Mouse (Mus musculus) left cerebral cortex, adult 2 months (tissue): ENCODE measurements around the gene Ccdc85b. TPM values are rescaled to one million over a fixed set of nuclear protein-coding genes. Genes with fewer than 3 reads are reported as not detected.

Experiments
- DNase-seq, 2 experiments: peaks; one replicate each; pipeline ENCODE4 v3.0.0; 2021 to 2022; ENCODE audit warnings: low spot score in 2 of 2, mixed read lengths in 1 of 2; ENCODE audit errors: extremely low spot score in 1 of 2
- H3K27ac ChIP-seq: fragments of 200-600 bp; 2 replicates; pipeline ENCODE4 v1.8.1; 2022
- H3K4me3 ChIP-seq: fragments of 200-600 bp; 2 replicates; pipeline ENCODE4 v1.8.1; 2022
- CTCF ChIP-seq: fragments of 200-600 bp; IDR thresholded peaks from 2 replicates; pipeline ENCODE4 v1.8.1; 2022; ENCODE audit warnings: antibody characterized with exemption, mild to moderate bottlenecking, moderate library complexity
- intact Hi-C: fragments of 180-260 bp; cut with DNase I; formaldehyde crosslinking; loops from one replicate; pipeline ENCODE4 v1.15.1; 2025
- total RNA-seq, 2 experiments: library from RNA; stranded (reverse); gene quantifications; 2 replicates each; pipeline ENCODE4 v1.2.3; 2021

The Ccdc85b gene
- total RNA-seq, 2 experiments from 2014 or later: 29.5 to 30.6 TPM

DNA sequence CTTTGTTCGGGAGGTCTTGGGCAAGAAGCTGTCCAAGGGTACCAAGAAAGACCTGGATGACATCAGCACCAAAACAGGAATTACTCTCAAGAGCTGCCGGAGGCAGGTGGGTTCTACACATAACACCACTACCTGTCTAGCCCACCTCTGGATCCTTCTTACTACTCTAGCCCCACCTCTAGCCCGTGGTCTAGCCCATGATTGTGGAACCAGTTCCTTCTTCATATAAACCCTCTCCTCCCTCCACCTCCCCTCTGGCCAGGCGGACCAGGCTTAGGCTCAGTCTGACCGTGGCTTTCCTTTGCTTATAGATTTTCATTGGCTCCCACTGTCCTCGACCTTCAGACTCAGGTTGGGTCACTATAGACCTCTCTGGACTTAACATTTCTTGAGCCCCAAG, 3.7 kb upstream of the Ccdc85b start:
- intact Hi-C loops: loop anchor here (5.0 kb wide), 1 partner anchor 106 kb away; the partner anchor contains the start of gene Ap5b1
- DNase-seq: no peak
- Histone ChIP-seq H3K4me3 (peak overlapping the region; percentile 84; the same call in 1 of the 2 replicates), H3K27ac (no peak overlapping the region)
- no peak for TF ChIP-seq CTCF

DNA sequence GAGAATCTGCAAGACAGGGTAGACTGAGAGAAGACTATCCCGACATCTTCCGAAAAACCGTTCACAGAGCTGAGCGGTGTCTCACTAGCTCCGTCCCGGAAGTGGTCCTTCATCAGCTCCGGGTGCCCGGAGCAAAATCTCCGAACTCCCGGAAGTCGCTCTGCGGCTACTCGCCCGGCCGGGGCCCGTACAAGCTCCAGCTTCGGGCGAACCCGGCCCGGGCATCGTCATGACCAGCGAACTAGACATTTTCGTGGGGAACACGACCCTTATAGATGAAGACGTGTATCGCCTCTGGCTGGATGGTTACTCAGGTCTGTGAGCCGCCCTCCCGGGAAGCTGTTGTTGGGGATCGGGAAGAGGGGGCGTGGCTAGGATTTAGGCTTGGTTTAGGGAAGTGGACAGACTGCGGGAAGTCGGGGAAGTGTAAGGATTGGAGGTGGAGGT, 2.8 kb upstream of the Ccdc85b start, which contains the start of gene Fibp:
Gene Fibp (plus strand): TSS at position 151 of the 447 bp plus-strand sequence.
- intact Hi-C loops: loop anchor here (5.0 kb wide), 1 partner anchor 107 kb away; the partner anchor contains the start of gene Ap5b1
- DNase-seq: peak; percentile 86 to 88
- no peak for TF ChIP-seq CTCF
- peak within 1 kb of the TSS; percentile 84 for H3K4me3 ChIP-seq
- H3K27ac ChIP-seq: peak within 1 kb of the TSS; percentile 90

DNA sequence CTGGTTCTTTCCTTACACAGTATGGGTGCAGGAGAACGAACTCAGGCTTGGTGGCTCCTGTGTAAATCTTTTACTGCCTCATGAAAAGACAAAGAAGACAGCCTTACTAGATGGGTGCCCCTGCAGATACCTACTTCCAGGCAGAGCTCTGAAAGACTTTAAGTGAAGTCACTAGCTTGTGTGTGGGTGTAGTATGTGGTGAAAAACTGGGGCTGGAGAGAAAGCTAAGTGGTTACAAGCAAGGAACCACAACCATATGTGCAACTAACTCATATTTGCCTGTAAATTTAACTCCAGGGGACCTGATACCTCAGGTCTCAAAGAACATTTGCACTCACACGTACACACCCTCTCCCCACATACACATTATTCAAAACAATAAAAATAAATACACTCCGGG, 2.2 kb upstream of the Ccdc85b start:
- DNase-seq: no peak
- H3K4me3 ChIP-seq: peak overlapping the region; percentile 84
- intact Hi-C loops: loop anchor here (5.0 kb wide), 1 partner anchor 107 kb away; the partner anchor contains the start of gene Ap5b1
- TF ChIP-seq CTCF: no peak
- peak overlapping the region; percentile 90 for H3K27ac ChIP-seq

DNA sequence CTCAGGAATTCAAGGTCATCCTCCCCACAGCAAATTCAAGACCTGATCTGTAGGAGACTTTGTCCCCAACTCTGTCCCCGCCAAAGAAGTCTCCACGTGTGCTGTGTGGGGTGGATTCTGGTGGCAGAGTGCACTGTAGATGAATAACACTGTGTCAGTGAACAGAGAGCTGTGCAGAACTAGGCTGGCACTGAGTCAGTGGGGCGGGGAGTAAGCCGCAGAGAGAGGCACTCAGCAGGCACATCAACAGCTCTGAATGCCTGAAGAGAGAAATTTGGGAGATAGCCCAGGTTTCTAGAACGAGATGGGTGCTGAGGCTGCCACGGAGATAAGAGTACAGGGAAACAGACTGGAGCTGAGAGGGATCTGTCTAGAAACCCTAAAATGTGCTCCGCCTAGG, 1.3 kb upstream of the Ccdc85b start:
- Histone ChIP-seq H3K27ac (peak overlapping the region; percentile 99), H3K4me3 (no peak overlapping the region)
- intact Hi-C loops: no loop called here
- no peak for DNase-seq
- TF ChIP-seq CTCF: no peak

DNA sequence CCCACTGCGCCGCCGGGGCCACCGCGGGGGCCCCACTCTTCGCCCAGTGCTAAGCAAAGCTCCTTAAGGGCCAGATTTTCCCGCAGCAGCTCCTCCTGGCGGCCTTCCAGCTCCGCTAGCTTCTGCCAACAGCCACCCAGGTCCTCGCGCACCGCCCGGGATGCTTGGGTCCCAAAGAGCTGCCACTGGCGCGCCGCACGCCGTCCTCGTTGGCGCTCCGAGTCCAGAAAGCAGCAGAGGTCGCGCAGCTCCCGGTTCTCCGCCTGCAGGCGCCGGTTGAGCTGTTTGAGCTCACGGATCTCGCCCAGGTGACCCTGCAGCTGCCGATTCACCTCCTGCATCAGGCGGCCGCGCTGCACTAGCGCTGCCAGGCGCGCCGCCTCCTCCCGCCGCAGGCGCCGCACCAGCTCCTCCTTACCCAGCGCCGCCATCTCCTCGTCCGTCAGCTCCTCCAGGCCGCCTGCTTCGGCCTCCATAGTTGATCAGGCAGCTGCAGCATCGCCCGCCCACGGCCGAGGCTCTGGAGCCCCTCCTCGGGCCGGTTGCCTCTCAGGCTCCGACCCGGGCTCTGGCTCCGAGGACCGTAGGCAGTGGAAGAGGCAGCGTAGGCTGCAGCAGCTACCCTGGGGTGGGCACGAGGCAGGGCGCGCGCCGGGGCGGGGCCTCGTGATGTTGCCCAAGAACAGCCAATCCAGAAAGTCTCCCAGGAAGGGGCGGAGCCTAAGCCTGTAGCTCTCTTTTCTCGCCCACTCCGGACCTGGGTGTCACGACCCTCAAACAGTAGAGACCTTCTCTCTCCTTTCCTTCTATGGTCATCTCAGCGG, 560 bp downstream of the Ccdc85b start:
- intact Hi-C loops: loop anchor here (2.0 kb wide), 2 partner anchors 32 kb away; partner anchors contain the start of genes AI837181, Drap1 and Mus81
- DNase-seq: peak; percentile 94 to 96
- Histone ChIP-seq H3K27ac (peak overlapping the region; percentile 99), H3K4me3 (peak overlapping the region; percentile 63)
- TF ChIP-seq CTCF: no peak; the same call in none of the 2 replicates

DNA sequence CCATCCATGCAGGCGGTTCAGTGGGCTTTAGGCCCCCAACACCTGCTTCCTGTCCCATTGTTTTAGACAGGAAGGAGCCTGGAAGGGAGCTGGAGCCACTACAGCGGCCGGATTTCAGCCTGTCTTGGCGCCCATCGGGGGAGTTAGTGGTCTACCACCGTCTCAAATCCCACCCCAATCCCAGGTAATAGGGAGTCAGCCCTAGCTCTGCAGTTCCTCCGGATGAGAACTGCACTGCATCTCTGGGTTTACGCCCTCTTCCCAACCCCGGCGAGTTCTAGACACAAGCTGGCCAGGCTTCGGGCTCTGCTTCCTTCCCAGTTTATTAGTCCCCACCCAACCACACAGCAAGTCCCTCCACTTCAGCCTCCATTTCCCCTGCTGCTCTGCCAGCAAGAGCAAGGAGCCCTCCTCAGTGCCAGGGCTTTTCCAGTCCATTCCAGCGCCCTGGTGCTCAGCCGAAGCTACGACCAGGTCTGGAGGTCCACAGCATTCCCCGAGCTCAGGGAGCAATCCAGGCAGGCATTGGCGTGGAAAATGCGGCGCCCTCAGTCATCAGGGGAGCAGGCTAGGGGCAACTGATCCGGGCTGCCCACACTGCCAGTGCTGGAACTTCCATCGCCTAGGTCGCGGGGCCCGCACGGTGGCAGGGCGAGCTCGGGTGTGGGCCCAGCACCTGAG, 1.3 kb downstream of the Ccdc85b start:
- no peak for DNase-seq
- intact Hi-C loops: loop anchor here (2.0 kb wide), 2 partner anchors 32 kb away; partner anchors contain the start of genes AI837181, Drap1 and Mus81
- H3K27ac ChIP-seq: peak overlapping the region; percentile 99
- TF ChIP-seq CTCF: no peak
- H3K4me3 ChIP-seq: peak overlapping the region; percentile 63

DNA sequence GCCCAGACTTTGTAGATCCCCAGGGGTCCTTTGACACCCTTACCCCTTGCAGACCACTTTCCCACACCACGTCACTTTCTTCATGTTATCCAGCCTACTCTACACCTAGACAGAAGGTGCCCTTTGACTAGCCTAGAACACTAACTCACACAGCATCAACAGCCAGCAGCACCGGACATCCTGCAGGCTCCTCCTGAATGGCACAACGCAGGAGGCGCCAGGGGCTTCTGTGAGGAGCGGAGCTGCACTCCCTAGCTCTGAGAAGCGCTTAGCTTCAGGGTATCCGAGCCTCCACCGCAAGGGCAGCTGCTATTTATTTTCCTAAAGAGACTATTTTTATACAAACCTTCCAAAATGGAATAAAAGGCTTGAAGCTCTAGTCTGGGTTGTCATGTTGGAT, 2.1 kb downstream of the Ccdc85b start:
- TF ChIP-seq CTCF: no peak
- Histone ChIP-seq H3K4me3 (peak overlapping the region; percentile 63), H3K27ac (peak overlapping the region; percentile 99)
- intact Hi-C loops: no loop called here
- DNase-seq: no peak

DNA sequence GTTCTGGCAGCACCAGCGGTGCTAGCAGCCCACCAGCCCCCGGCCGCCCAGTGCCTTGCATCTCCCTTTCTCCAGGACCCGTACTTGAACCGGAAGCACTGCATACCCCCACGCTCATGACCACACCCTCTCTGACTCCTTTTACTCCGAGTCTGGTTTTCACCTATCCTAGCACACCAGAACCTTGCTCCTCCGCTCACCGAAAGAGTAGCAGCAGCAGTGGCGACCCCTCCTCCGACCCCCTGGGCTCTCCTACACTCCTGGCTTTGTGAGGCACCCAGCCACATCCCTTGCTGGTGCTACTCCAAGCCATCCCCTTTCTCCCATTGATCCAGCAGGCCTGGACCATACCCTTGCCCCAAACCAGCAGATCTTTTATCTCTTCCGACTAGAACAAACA, 2.7 kb downstream of the Ccdc85b start:
- no peak overlapping the region for H3K27ac ChIP-seq
- DNase-seq: no peak
- H3K4me3 ChIP-seq: peak overlapping the region; percentile 63
- intact Hi-C loops: no loop called here
- TF ChIP-seq CTCF: no peak

DNA sequence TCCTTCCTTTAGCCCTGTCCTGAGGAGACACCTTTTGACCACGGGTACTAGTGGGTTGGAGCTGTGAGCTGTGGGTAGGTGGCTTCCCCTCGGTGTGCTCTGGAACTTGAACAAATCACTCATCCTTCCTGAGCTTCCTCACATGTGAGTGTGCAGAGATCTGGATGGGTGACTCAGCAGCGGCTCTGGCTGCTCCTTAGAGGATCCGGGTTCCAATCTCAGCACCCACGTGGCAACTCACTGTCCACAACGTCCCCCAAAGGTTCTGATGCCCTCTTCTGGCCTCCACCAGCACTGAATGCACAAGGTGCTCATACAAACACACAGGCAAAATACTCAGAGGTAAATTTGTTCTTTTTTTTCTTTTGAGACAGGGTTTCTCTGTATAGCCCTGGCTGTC, 5.9 kb downstream of the Ccdc85b start:
- no peak for DNase-seq
- H3K4me3 ChIP-seq: no peak overlapping the region
- intact Hi-C loops: no loop called here
- TF ChIP-seq CTCF: no peak; the same call in 1 of the 2 replicates
- no peak overlapping the region for H3K27ac ChIP-seq

DNA sequence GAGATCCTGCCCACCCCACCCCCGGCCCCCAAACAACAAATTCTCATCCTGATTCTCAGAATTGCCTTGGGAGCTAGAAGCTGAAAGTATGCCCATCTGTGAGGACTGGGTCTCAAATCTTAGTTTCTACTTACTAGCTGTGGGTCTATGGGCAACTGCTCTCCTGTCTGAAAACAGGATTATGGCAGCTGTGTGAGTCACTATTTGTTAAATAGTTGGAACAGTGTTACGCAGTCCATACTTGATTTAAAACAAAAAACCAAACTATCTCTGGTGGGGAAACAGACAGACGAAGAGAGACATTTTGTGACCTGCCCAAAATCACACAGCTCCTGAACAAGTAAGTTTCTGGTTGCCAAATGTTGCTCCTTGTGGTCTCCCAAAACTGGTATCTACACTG, 8.0 kb downstream of the Ccdc85b start:
- intact Hi-C loops: no loop called here
- no peak overlapping the region for H3K27ac ChIP-seq
- DNase-seq: no peak
- H3K4me3 ChIP-seq: no peak overlapping the region
- no peak for TF ChIP-seq CTCF

DNA sequence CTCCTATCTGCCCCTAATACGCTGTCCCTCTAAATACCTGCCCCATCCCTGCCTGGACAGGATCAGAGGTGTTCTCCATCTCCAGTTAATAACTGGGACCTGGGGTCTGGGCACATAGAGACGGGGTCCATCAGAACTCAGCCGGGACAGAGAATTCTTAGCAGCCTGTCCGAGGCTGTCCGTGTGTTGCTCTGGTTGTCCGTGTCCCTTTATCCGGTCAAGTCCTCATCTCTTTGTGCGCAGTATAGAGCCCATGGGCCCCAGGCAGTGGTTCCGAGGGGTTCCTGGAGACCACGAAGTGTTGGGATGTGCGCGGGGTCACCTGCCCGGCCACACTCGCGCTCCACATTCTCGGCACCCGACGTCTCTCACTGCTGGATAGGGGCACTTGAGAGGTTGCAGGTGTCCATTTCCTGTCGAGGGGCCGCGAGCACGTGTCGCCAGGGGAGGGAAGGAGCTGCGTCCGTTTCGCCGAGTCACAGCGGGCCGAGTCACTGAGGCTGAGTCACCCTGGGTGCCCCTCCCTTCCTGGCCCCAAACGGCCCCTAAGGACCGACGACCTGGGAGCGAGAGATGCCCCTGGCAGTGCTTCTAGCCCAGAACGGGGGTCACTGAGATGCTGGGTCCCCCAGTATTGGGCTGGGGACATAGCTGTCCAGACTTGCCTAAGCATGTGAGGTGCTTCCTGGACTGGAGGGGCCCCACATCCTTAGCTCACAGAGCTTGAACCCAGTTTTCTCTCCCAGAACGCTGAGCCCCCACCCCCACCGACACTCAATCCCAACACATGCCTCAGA, 9.1 kb downstream of the Ccdc85b start:
- no peak for TF ChIP-seq CTCF
- H3K4me3 ChIP-seq: peak overlapping the region; percentile 66; the same call in 1 of the 2 replicates
- no peak for DNase-seq
- intact Hi-C loops: no loop called here
- no peak overlapping the region for H3K27ac ChIP-seq
